Mouse (Mus musculus): Measurements from ENCODE around the gene Cdk20.

Gene Cdk20

GRCm38 (mm10) chr13:64432017-64432995 lies at the start of gene Cdk20:
TSS of gene Cdk20 (plus strand) at chr13:64432314.
- peak; percentile 98 for DNase-seq

DNA sequence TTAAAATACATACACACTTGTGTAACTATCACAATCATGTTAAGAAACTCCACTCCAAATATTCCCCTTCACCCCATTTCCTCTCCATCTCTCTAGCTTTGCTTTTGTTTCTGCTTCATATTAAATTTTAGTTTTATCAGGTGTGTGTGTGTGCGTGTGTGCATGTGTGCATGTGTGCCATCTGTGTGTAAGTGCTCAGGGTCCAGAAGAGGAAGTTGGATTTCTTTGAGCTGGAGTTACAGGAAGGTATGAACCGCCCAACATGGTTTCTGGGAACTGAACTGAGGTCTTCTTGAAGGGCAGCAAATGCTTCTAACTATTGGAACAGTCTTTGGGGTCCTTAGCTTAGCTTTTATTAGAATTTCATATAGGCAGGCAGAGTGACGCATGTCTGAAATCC lies 47.2 kb upstream of the Cdk20 start:
- DNase-seq, result no peak

DNA sequence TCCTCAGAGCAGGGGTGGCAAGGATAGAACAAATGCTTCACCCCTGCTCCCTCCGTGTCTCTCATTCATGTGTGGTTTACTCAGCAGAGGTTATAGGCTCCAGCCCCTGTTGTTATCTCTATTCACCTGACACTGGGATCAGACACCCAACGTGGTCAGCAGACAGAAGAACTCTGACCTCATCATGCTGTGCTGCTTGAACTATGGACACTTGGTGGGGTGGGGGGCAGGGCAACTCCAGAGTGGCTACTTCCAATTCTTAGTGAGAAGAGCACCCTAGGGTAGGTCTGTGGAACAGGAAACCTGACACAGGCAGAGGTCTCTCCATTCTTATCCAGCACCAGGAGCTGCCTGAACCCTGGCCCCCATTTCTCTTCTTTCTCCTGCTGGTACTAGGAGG lies 46.1 kb upstream of the Cdk20 start:
- peak; percentile 67 for DNase-seq

DNA sequence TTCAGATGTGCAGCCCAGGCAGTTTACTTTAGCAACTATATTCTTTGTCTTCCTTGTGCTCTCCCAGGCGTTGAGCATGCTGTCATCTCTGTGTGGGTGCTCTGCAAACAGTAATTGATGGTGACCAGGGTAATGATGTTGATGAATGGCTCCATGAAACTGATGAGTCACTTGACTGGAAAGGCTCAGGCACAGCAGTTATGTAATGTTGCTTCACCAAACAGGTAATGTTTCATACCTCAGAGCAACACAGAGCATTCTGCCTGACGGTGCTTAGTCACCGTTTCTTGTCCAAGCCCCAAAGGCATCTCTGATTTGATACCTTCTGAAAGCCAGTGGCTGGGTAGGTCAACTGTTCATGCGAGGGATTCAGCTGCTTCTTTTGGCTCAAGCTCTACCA lies 43.7 kb upstream of the Cdk20 start:
- no peak for DNase-seq

- no peak for DNase-seq
These were observed 35.1 kb upstream of the Cdk20 start for GRCm38 (mm10) chr13:64396979-64397378.

GRCm38 (mm10) chr13:64398065-64398464 lies 34.0 kb upstream of the Cdk20 start:
- DNase-seq, result no peak

GRCm38 (mm10) chr13:64399906-64400305 lies 32.2 kb upstream of the Cdk20 start:
- DNase-seq, result no peak

DNA sequence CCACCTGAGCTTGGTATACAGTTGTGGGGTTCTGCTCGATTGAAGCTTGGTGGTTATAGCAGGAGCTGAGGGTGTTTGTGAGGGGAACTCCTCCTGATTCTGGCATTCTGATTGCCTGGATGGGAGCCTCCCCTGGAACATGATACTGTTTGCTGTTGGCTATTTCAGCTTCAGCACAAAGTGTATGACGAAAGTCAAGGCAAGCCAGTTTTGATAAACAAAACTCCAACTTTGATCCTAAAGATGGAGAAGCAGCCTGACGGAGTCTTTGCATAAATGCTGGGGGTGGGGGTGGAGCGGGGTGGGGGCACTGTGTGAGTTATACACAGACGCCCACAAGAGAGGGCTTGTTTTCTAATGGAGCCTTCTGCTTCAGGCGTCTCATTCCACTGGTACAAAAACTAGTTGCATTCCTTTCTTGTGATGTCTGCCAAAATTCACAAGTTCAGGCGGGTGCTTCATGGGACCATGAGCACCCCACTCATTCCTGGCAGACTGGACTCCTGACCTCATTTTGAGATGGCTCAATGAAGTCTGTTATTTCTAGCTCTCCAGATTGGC lies 31.2 kb upstream of the Cdk20 start:
- DNase-seq, result peak; percentile 79

GRCm38 (mm10) chr13:64402006-64402405 lies 30.1 kb upstream of the Cdk20 start:
- DNase-seq, result no peak

GRCm38 (mm10) chr13:64402504-64402949 lies 29.6 kb upstream of the Cdk20 start:
- DNase-seq, result no peak

DNA sequence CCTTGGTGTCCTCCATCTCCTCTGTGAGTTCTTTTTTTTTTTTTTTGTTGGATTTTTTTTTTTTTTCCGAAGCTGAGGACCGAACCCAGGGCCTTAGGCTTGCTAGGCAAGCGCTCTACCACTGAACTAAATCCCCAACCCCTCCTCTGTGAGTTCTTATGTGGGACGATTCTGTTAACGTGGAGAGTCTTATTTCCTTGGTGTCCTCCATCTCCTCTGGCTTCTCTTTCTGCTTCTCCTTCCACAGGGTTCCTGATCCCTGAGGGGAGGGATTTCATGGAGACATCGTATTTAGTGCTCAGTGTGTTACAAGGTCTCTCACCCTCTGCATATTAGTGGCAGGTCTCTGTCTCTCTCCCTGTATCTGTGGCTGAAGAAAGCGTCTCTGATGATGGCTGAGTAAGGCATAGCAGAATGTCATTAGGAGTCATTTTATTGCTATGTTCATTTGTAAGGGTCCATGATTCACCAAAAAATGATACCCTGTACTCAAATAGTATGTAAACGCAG lies 29.1 kb upstream of the Cdk20 start:
- no peak for DNase-seq

DNA sequence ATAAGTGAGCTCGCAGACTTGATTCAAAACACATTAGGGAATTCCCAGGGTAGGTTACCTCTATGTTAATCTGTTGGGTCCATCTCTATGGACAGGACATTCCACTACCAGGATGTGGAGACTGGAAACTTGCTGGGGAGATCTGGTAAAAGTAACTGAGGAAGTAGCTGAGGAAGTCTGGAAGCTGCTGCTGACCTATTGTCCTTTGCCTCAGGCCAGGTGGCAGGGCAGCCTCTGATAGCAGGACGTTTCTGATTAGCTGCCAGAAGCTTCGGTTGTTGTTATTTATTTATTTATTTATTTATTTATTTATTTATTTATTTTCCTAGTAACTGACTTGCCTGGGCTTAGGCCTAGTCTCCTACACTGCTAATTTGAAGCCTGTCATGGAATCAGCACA lies 28.6 kb upstream of the Cdk20 start:
- no peak for DNase-seq

GRCm38 (mm10) chr13:64405550-64405949 lies 26.6 kb upstream of the Cdk20 start:
- no peak for DNase-seq

DNA sequence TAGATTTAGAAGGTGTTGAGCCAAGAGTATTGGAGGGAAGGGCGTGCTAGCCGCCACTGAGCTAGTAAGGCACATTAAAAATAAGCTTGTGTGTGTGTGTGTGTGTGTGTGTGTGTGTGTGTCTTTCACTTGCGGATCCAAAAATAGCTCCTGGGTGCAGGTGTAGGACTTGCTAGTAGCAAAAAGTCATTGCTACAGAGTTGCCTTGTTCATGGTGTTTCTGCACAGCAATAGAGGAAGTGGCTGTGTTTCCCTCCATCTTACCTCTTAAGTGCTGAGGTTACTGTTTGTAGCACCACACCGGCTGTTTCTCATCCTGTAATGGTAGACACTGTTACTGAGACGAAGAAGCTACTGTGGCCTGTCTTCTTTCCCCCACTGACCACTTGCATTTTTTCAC lies 24.1 kb upstream of the Cdk20 start:
- no peak for DNase-seq

- DNase-seq, result no peak
These were observed 21.5 kb upstream of the Cdk20 start for GRCm38 (mm10) chr13:64410604-64411003.

DNA sequence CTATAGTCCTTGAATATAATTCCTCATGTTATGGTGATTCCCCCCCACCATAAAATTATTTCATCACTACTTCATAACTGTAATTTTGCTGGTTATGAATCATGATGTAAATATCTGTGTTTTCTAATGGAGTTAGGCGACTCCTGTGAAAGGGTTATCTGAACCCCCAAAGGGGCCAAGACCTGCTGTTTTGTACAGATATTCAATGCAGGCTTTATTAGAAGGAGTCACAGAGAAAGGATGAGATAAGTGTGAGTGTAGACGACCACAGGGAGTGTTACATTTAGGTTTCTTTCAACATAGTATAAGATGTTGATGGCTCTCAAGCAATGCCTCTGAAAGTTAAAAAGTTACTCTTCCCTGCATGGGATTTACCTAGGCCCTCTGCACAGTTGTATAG lies 20.8 kb upstream of the Cdk20 start:
- no peak for DNase-seq

GRCm38 (mm10) chr13:64412752-64413257 lies 19.3 kb upstream of the Cdk20 start:
- DNase-seq, result no peak

DNA sequence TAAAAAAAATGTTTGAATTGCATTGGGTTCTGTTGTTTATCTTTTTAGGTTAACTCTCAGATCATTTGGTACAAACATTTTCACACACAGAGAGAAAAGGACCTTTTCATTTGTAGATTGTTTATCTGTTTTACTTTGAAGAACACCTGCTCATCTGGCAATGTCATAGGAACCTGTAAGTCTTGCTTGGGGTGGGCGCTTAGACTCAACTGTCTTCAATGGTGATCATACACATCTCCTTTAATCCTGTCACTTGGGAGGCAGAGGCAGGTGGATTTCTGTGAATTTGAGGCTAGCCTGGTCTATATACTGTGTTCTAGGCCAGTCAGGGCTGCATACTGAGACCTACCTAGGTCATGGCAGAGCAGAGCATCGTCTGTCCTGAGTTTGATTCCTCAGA lies 16.5 kb upstream of the Cdk20 start:
- no peak for DNase-seq

GRCm38 (mm10) chr13:64416955-64417601 lies 15.0 kb upstream of the Cdk20 start:
- peak; percentile 62 for DNase-seq

GRCm38 (mm10) chr13:64420847-64421246 lies 11.3 kb upstream of the Cdk20 start:
- DNase-seq, result no peak

DNA sequence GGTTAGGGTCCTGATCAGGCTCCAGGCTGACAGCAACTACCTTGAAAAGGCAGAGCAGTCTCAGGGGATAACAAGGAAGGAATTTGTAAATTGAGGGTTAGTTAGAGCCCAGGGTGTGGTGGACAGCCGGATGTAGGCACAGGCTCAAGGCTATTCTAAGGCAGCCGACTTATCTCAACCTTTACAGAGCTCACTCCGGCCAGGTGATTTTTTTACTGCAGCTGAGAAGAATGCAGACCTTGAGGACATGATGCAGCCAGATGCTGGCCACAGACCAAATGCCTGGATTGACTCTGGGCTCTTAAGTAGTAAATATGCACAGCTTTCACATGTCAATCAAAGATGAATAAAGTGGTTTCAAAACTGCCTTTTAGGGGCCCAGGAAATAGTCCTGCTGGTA lies 10.7 kb upstream of the Cdk20 start:
- no peak for DNase-seq

DNA sequence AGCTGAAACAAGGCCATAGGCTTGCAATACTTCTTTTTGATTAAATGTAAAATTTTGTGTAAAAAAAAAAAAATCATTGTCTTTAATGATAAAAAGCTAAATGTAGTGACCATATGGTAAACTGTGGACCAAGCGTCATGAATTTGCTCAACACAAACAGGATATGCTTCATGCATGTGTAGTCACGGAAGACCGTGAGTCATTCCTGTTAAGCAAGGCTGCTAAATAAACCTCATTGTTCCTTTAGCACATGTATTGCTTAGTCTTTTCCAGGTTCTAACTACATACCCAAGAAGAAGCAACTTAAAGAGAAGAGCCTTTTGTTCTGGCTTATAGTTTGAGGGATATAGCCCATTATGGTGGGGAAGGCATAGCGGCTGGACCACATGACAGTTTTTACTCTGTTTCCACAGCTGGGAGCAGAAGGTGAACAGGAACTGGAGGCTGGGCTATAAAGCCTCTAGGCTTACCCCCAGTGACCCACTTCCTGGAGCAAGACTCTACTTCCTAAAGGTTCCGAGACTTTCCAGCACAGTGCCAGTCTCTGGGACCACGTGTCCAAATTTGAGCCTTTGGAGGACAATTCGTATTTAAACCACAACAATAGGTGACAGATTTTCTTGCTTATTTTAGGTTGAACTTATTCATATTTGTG lies 10.0 kb upstream of the Cdk20 start:
- no peak for DNase-seq

GRCm38 (mm10) chr13:64422607-64422957 lies 9.5 kb upstream of the Cdk20 start:
- DNase-seq, result no peak
